Mouse (Mus musculus): ENCODE results near the gene Dgcr8. TPM values are rescaled to one million over a fixed set of nuclear protein-coding genes. Genes with fewer than 3 reads are reported as not detected.

Dgcr8 gene
- polyA plus RNA-seq, 1 experiment from 2014 or later: 36.3 TPM

- Histone ChIP-seq H3K4me1 (replicated peaks; ENCODE audit: control insufficient read depth, insufficient read depth, low read length) (no peaks in the 10 kb centered on the region), H3K36me3 (ENCODE audit: control insufficient read depth, insufficient read depth, low read length) (peaks cover 34% of the 10 kb centered on the region), H3K9ac (ENCODE audit: low read depth, low read length) (no peak within 1 kb of the TSS), H3K27me3 (ENCODE audit: control insufficient read depth, insufficient read depth, low read length) (no peaks in the 10 kb centered on the region), H3K4me2 (replicated peaks; ENCODE audit: low read depth, low read length) (no peak within 1 kb of the TSS), H3K4me3 (ENCODE audit: low read depth, low read length) (no peak within 1 kb of the TSS), H3K27ac (ENCODE audit: low read depth, low read length) (no peak within 1 kb of the TSS), H3K9me3 (ENCODE audit: control insufficient read depth, low read length) (no peaks in the 10 kb centered on the region)
- WGBS: 92% methylated on average over 2 of the region's 2 CpGs
- ATAC-seq (ENCODE audit: low FRiP score): no peak
- no peak for DNase-seq (ENCODE audit: low spot score)
These were observed 30.8 kb downstream of the Dgcr8 start, which contains the start of gene Gm49776 for GRCm38 (mm10) chr16:18258221-18258620. Gene Gm49776 (minus strand): TSS chr16:18258321.

- 94% methylated on average over 1 of the region's 1 CpGs for WGBS
- no peak overlapping the region for H3K4me3 ChIP-seq (ENCODE audit: low read depth, low read length)
- peaks cover 9% of the 10 kb centered on the region for H3K4me1 ChIP-seq (replicated peaks; ENCODE audit: control insufficient read depth, insufficient read depth, low read length)
- no peak overlapping the region for H3K9ac ChIP-seq (ENCODE audit: low read depth, low read length)
- H3K27me3 ChIP-seq (ENCODE audit: control insufficient read depth, insufficient read depth, low read length): no peaks in the 10 kb centered on the region
- DNase-seq (ENCODE audit: low spot score) (no peak), ATAC-seq (ENCODE audit: low FRiP score) (no peak)
- H3K4me2 ChIP-seq (replicated peaks; ENCODE audit: low read depth, low read length): no peak overlapping the region
- no peak overlapping the region for H3K27ac ChIP-seq (ENCODE audit: low read depth, low read length)
- H3K36me3 ChIP-seq (ENCODE audit: control insufficient read depth, insufficient read depth, low read length): peaks cover 28% of the 10 kb centered on the region; the same call in 1 of the 2 replicates
- H3K9me3 ChIP-seq (ENCODE audit: control insufficient read depth, low read length): no peaks in the 10 kb centered on the region
These were observed 35.2 kb downstream of the Dgcr8 start for GRCm38 (mm10) chr16:18253866-18254265.

GRCm38 (mm10) chr16:18252736-18253135 is 36.3 kb downstream of the Dgcr8 start:
- peaks cover 25% of the 10 kb centered on the region; the same call in 1 of the 2 replicates for H3K36me3 ChIP-seq (ENCODE audit: control insufficient read depth, insufficient read depth, low read length)
- peaks cover 9% of the 10 kb centered on the region for H3K4me1 ChIP-seq (replicated peaks; ENCODE audit: control insufficient read depth, insufficient read depth, low read length)
- H3K27me3 ChIP-seq (ENCODE audit: control insufficient read depth, insufficient read depth, low read length): no peaks in the 10 kb centered on the region
- H3K4me3 ChIP-seq (ENCODE audit: low read depth, low read length): no peak overlapping the region
- WGBS: 88% methylated on average over 6 of the region's 6 CpGs
- DNase-seq (ENCODE audit: low spot score) (no peak), ATAC-seq (ENCODE audit: low FRiP score) (no peak)
- no peaks in the 10 kb centered on the region for H3K9me3 ChIP-seq (ENCODE audit: control insufficient read depth, low read length)
- H3K9ac ChIP-seq (ENCODE audit: low read depth, low read length): no peak overlapping the region
- H3K27ac ChIP-seq (ENCODE audit: low read depth, low read length): no peak overlapping the region
- no peak overlapping the region for H3K4me2 ChIP-seq (replicated peaks; ENCODE audit: low read depth, low read length)

GRCm38 (mm10) chr16:18250828-18251790 is 37.9 kb downstream of the Dgcr8 start:
- Histone ChIP-seq H3K27me3 (ENCODE audit: control insufficient read depth, insufficient read depth, low read length) (no peaks in the 10 kb centered on the region), H3K9ac (ENCODE audit: low read depth, low read length) (no peak overlapping the region; the same call in 1 of the 2 replicates), H3K27ac (ENCODE audit: low read depth, low read length) (no peak overlapping the region), H3K9me3 (ENCODE audit: control insufficient read depth, low read length) (no peaks in the 10 kb centered on the region), H3K4me2 (replicated peaks; ENCODE audit: low read depth, low read length) (peak overlapping the region; percentile 80), H3K4me1 (replicated peaks; ENCODE audit: control insufficient read depth, insufficient read depth, low read length) (peaks cover 9% of the 10 kb centered on the region), H3K4me3 (ENCODE audit: low read depth, low read length) (peak overlapping the region; percentile 12; the same call in 1 of the 2 replicates), H3K36me3 (ENCODE audit: control insufficient read depth, insufficient read depth, low read length) (0 out of 2 replicates have a peak, but pooled peaks cover 20% of the 10 kb centered on the region)
- DNase-seq (ENCODE audit: low spot score) (no peak), ATAC-seq (ENCODE audit: low FRiP score) (no peak)
- 77% methylated on average over 10 of the region's 10 CpGs for WGBS

GRCm38 (mm10) chr16:18250231-18250630 is 38.8 kb downstream of the Dgcr8 start:
- H3K27me3 ChIP-seq (ENCODE audit: control insufficient read depth, insufficient read depth, low read length): no peaks in the 10 kb centered on the region
- 0 out of 2 replicates have a peak overlapping the region, but pooled peaks have one; percentile 20 for H3K27ac ChIP-seq (ENCODE audit: low read depth, low read length)
- no peak for ATAC-seq (ENCODE audit: low FRiP score)
- peak overlapping the region; percentile 94 for H3K4me3 ChIP-seq (ENCODE audit: low read depth, low read length)
- WGBS: 57% methylated on average over 4 of the region's 4 CpGs
- H3K4me1 ChIP-seq (replicated peaks; ENCODE audit: control insufficient read depth, insufficient read depth, low read length): peaks cover 9% of the 10 kb centered on the region
- 0 out of 2 replicates have a peak, but pooled peaks cover 20% of the 10 kb centered on the region for H3K36me3 ChIP-seq (ENCODE audit: control insufficient read depth, insufficient read depth, low read length)
- H3K9ac ChIP-seq (ENCODE audit: low read depth, low read length): peak overlapping the region; percentile 89; the same call in 1 of the 2 replicates
- DNase-seq (ENCODE audit: low spot score): no peak
- peak overlapping the region; percentile 80 for H3K4me2 ChIP-seq (replicated peaks; ENCODE audit: low read depth, low read length)
- H3K9me3 ChIP-seq (ENCODE audit: control insufficient read depth, low read length): no peaks in the 10 kb centered on the region

- peak; percentile 49 for DNase-seq (ENCODE audit: low spot score)
- Histone ChIP-seq H3K4me3 (ENCODE audit: low read depth, low read length) (peak overlapping the region; percentile 94), H3K9ac (ENCODE audit: low read depth, low read length) (peak overlapping the region; percentile 89), H3K36me3 (ENCODE audit: control insufficient read depth, insufficient read depth, low read length) (0 out of 2 replicates have a peak, but pooled peaks cover 19% of the 10 kb centered on the region), H3K4me1 (replicated peaks; ENCODE audit: control insufficient read depth, insufficient read depth, low read length) (peaks cover 9% of the 10 kb centered on the region), H3K27ac (ENCODE audit: low read depth, low read length) (peak overlapping the region; percentile 89), H3K27me3 (ENCODE audit: control insufficient read depth, insufficient read depth, low read length) (no peaks in the 10 kb centered on the region), H3K4me2 (replicated peaks; ENCODE audit: low read depth, low read length) (peak overlapping the region; percentile 80), H3K9me3 (ENCODE audit: control insufficient read depth, low read length) (no peaks in the 10 kb centered on the region)
- peak; percentile 41; the same call in 1 of the 2 replicates for ATAC-seq (ENCODE audit: low FRiP score)
- 9% methylated on average over 27 of the region's 27 CpGs for WGBS
These were observed 39.6 kb downstream of the Dgcr8 start for GRCm38 (mm10) chr16:18249364-18249967.

- Histone ChIP-seq H3K4me1 (replicated peaks; ENCODE audit: control insufficient read depth, insufficient read depth, low read length) (peaks cover 9% of the 10 kb centered on the region), H3K27me3 (ENCODE audit: control insufficient read depth, insufficient read depth, low read length) (no peaks in the 10 kb centered on the region), H3K27ac (ENCODE audit: low read depth, low read length) (peak within 1 kb of the TSS; percentile 89), H3K9me3 (ENCODE audit: control insufficient read depth, low read length) (no peaks in the 10 kb centered on the region), H3K9ac (ENCODE audit: low read depth, low read length) (peak within 1 kb of the TSS; percentile 95), H3K4me3 (ENCODE audit: low read depth, low read length) (peak within 1 kb of the TSS; percentile 94), H3K4me2 (replicated peaks; ENCODE audit: low read depth, low read length) (peak within 1 kb of the TSS; percentile 80), H3K36me3 (ENCODE audit: control insufficient read depth, insufficient read depth, low read length) (0 out of 2 replicates have a peak, but pooled peaks cover 12% of the 10 kb centered on the region)
- ATAC-seq (ENCODE audit: low FRiP score) (peak; percentile 96), DNase-seq (ENCODE audit: low spot score) (peak; percentile 99)
- under 1% methylated on average over 95 of the region's 102 CpGs for WGBS
These were observed 40.3 kb downstream of the Dgcr8 start, which contains the start of the genes Trmt2a and Ranbp1 for GRCm38 (mm10) chr16:18248433-18249363. Gene Trmt2a (plus strand): TSS chr16:18248679. Gene Ranbp1 (minus strand): TSS chr16:18248732.
